Mouse (Mus musculus) lung, embryonic 16.5 days (tissue): Measurements from ENCODE around the gene Olfr635. TPM values are rescaled to one million over a fixed set of nuclear protein-coding genes. Genes with fewer than 3 reads are reported as not detected.
"Not testable (repeated sequence)": the region's sequence is repeated elsewhere in the genome, so short reads cannot be mapped to it uniquely, and the experiment has no call there.

Source experiments
- ATAC-seq: fragments of 200-750 bp; cut with Nextera tagmentation; 2 replicates; pipeline ENCODE4 v1.8.0; 2017; ENCODE audit warnings: low read depth, mild to moderate bottlenecking, moderate library complexity
- H3K27ac ChIP-seq: fragments of 300-500 bp; sonication (generic); 2 replicates; pipeline ENCODE4 v1.5.1; 2014; ENCODE audit warnings: mild to moderate bottlenecking, control low read depth, low read length
- H3K27me3 ChIP-seq: fragments of 300-500 bp; sonication (generic); 2 replicates; pipeline ENCODE4 v1.6.1; 2014; ENCODE audit warnings: low read depth, low read length, mixed read lengths; ENCODE audit not compliant: control insufficient read depth, insufficient read depth
- H3K36me3 ChIP-seq: fragments of 300-500 bp; sonication (generic); 2 replicates; pipeline ENCODE4 v1.6.1; 2014; ENCODE audit warnings: low read length; ENCODE audit not compliant: control insufficient read depth, insufficient read depth
- H3K4me1 ChIP-seq: fragments of 300-500 bp; sonication (generic); replicated peaks from 2 replicates; pipeline ENCODE4 v1.6.1; 2014; ENCODE audit warnings: low read length, mixed read lengths; ENCODE audit not compliant: control insufficient read depth, insufficient read depth
- H3K4me2 ChIP-seq: fragments of 300-500 bp; sonication (generic); 2 replicates; pipeline ENCODE4 v1.6.1; 2014; ENCODE audit warnings: low read depth, low read length, control low read depth
- H3K4me3 ChIP-seq: fragments of 300-500 bp; sonication (generic); 2 replicates; pipeline ENCODE4 v1.5.1; 2014; ENCODE audit warnings: mild to moderate bottlenecking, low read length, control low read depth
- H3K9ac ChIP-seq: fragments of 300-500 bp; sonication (generic); 2 replicates; pipeline ENCODE4 v1.6.1; 2014; ENCODE audit warnings: low read length, control low read depth
- H3K9me3 ChIP-seq: fragments of 300-500 bp; sonication (generic); 2 replicates; pipeline ENCODE4 v1.6.1; 2016; ENCODE audit warnings: low read length; ENCODE audit not compliant: control insufficient read depth
- WGBS: fragments of 180-500 bp; shearing (Covaris S2); extraction: QIAGEN DNeasy Blood & Tissue Kit; methylation state at CpG from one replicate; pipeline ENCODE4 v1.1.7; 2014; 5-methylcytosine and 5-hydroxymethylcytosine counted together
- polyA plus RNA-seq: library from polyadenylated mRNA; unstranded; fragments of >200 nt; fragmentation: Nextera tagmentation; extraction: Ambion mirVana; gene quantifications from 2 replicates; pipeline ENCODE4 v1.2.1, GENCODE M21; 2015

Olfr635 gene
- not detected in 2 replicates for polyA plus RNA-seq

GRCm38 (mm10) chr7:103970852-103971251 lies at the start of gene Olfr635:
Gene Olfr635, plus strand, starts transcription at chr7:103971152.
- H3K4me3 ChIP-seq, result no peak within 1 kb of the TSS
- no peak within 1 kb of the TSS for H3K9ac ChIP-seq
- no peaks in the 10 kb centered on the region for H3K36me3 ChIP-seq
- H3K27me3 ChIP-seq, result no peaks in the 10 kb centered on the region
- no peak within 1 kb of the TSS for H3K27ac ChIP-seq
- no peaks in the 10 kb centered on the region for H3K4me1 ChIP-seq
- no peak for ATAC-seq
- H3K9me3 ChIP-seq, result no peaks in the 10 kb centered on the region
- WGBS, result 59% methylated on average over 1 of the region's 1 CpGs
- H3K4me2 ChIP-seq, result no peak within 1 kb of the TSS

DNA sequence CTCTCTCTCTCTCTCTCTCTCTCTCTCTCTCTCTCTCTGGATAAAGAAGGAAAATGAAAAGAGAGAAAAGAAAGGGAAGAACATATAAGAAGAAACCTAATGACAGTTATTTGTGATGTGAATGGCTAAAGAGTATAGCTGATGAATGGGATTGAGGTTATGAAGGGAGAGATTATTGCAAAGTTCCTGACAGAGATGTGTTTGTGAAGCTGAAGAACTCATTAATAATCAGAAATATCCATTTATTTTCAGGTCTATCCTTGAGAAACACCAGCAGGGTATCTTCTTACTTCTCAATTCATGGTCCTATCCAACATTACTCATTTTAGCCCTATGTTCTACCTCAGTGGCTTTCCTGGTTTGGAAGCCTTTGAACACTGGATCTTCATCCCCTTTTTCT lies 42.4 kb upstream of the Olfr635 start, which contains the start of gene Olfr631:
Gene Olfr631 (plus strand): TSS at position 301 of the 400 bp plus-strand sequence.
- no peaks in the 10 kb centered on the region for H3K36me3 ChIP-seq
- H3K4me1 ChIP-seq, result no peaks in the 10 kb centered on the region
- no peak within 1 kb of the TSS for H3K4me3 ChIP-seq
- no peak within 1 kb of the TSS for H3K4me2 ChIP-seq
- no peak for ATAC-seq
- no peak within 1 kb of the TSS for H3K27ac ChIP-seq
- no peak within 1 kb of the TSS for H3K9ac ChIP-seq
- no peaks in the 10 kb centered on the region for H3K27me3 ChIP-seq
- no peaks in the 10 kb centered on the region for H3K9me3 ChIP-seq

DNA sequence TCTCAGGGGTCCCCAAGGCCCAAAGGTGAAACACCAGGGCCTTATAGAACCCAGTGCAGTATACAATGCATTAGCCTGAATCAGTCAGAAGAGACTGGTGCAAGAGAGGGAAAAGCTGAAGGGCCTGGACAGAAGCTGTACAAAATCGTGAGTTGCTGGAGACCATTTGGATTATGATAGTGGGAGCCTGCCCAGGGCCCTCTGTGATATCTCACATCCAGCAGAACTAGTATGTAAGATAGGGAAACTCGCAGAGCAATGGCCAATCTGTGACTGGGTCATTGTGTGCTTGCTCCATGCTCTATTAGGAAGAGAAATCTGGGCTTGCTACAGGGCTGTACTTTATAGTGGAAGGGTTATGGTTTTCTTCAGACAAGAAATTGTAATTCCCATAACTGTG lies 36.7 kb upstream of the Olfr635 start, which contains the start of gene Olfr632:
Gene Olfr632 (plus strand): TSS at position 84 of the 400 bp plus-strand sequence.
- H3K4me1 ChIP-seq, result no peaks in the 10 kb centered on the region
- H3K9ac ChIP-seq, result no peak within 1 kb of the TSS
- H3K36me3 ChIP-seq, result no peaks in the 10 kb centered on the region
- no peak within 1 kb of the TSS for H3K4me3 ChIP-seq
- no peaks in the 10 kb centered on the region for H3K27me3 ChIP-seq
- 62% methylated on average over 2 of the region's 2 CpGs for WGBS
- no peak for ATAC-seq
- no peaks in the 10 kb centered on the region for H3K9me3 ChIP-seq
- H3K4me2 ChIP-seq, result no peak within 1 kb of the TSS
- H3K27ac ChIP-seq, result no peak within 1 kb of the TSS

DNA sequence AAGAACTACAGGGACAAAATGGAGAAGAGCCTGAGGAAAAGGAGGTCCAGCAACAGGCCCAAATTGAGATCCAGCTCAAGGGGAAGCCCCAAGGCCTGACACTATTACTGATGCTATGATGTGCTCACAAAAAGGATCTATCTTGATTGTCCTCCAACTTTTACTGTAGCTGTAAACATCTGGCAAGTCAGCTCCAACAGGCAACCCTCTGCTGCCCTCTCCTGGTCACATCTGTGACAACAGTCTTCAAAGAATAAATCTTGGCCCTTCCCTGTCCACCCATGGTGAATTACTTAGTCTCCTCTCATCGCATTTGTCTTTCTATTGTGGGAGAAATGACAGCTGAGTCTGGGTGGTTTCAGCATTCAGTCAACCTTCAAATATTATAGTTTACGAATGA lies 28.2 kb upstream of the Olfr635 start:
- Histone ChIP-seq H3K9ac (no peak overlapping the region), H3K36me3 (no peaks in the 10 kb centered on the region), H3K27me3 (no peaks in the 10 kb centered on the region), H3K9me3 (no peaks in the 10 kb centered on the region), H3K27ac (no peak overlapping the region), H3K4me2 (no peak overlapping the region), H3K4me3 (no peak overlapping the region), H3K4me1 (no peaks in the 10 kb centered on the region)
- WGBS, result 29% methylated on average over 2 of the region's 2 CpGs
- ATAC-seq, result no peak

DNA sequence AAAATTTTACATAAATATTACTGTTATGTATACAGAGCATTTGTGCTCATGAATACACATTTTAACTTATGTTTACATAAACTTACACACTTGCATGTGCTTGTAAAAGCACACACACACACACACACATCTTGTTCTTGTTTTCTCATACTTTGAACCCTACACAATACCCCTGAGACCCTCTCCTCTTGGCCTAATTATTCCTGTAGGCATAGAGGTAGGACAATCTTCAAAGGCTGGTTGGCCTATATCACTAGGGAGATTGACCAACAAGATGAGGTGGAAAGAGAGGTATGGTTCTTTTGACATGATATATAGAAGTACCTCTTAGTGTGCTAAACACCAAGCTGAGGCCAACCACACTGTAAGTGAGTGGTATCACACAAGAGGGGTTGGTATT lies 26.8 kb upstream of the Olfr635 start, which contains the start of gene Olfr633:
Gene Olfr633 (plus strand): TSS at position 301 of the 400 bp plus-strand sequence.
- Histone ChIP-seq H3K4me2 (no peak within 1 kb of the TSS), H3K36me3 (no peaks in the 10 kb centered on the region), H3K27me3 (no peaks in the 10 kb centered on the region), H3K4me1 (no peaks in the 10 kb centered on the region), H3K27ac (no peak within 1 kb of the TSS), H3K9me3 (no peaks in the 10 kb centered on the region), H3K9ac (no peak within 1 kb of the TSS), H3K4me3 (no peak within 1 kb of the TSS)
- ATAC-seq, result no peak

DNA sequence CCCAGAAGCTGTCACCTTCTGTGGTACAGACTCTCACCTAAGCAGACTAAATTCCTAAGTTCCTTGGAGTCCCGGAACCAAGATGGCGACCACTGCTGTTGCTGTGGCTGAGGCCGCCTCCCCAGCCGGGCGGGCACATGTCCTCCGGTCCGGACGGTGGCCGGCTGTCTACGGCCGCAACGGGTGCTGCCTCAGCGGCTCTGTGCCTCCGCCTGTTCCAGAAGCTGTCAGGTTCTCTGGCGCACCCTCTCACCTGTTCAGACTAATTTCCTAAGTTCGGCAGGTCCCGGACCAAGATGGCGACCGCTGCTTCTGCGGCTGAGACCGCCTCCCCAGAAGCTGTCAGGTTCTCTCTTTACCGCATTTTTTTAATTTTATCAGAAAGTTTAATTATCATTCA lies 4.1 kb upstream of the Olfr635 start:
- not testable (repeated sequence) for H3K36me3 ChIP-seq, H3K27ac ChIP-seq, H3K4me1 ChIP-seq, ATAC-seq, H3K9ac ChIP-seq, H3K4me2 ChIP-seq, H3K9me3 ChIP-seq, H3K27me3 ChIP-seq, H3K4me3 ChIP-seq
- WGBS, result 92% methylated on average over 22 of the region's 22 CpGs

GRCm38 (mm10) chr7:103971782-103972181 lies 830 bp downstream of the Olfr635 start:
- WGBS, result 51% methylated on average over 1 of the region's 1 CpGs
- H3K27me3 ChIP-seq, result no peaks in the 10 kb centered on the region

GRCm38 (mm10) chr7:103998446-103998845 lies 27.5 kb downstream of the Olfr635 start, which contains the start of gene Olfr638:
Gene Olfr638, plus strand, starts transcription at chr7:103998746.
- Histone ChIP-seq H3K9ac (no peak within 1 kb of the TSS), H3K4me2 (no peak within 1 kb of the TSS), H3K27me3 (no peaks in the 10 kb centered on the region), H3K27ac (no peak within 1 kb of the TSS), H3K36me3 (no peaks in the 10 kb centered on the region), H3K9me3 (no peaks in the 10 kb centered on the region), H3K4me3 (no peak within 1 kb of the TSS), H3K4me1 (no peaks in the 10 kb centered on the region)
- no peak for ATAC-seq

More at GRCm38 (mm10) chr7:103971782-103972181, 830 bp downstream of the Olfr635 start:
- Histone ChIP-seq H3K4me1 (no peaks in the 10 kb centered on the region), H3K27ac (no peak overlapping the region), H3K9me3 (no peaks in the 10 kb centered on the region), H3K4me2 (no peak overlapping the region), H3K9ac (no peak overlapping the region), H3K4me3 (no peak overlapping the region), H3K36me3 (no peaks in the 10 kb centered on the region)
- no peak for ATAC-seq

DNA sequence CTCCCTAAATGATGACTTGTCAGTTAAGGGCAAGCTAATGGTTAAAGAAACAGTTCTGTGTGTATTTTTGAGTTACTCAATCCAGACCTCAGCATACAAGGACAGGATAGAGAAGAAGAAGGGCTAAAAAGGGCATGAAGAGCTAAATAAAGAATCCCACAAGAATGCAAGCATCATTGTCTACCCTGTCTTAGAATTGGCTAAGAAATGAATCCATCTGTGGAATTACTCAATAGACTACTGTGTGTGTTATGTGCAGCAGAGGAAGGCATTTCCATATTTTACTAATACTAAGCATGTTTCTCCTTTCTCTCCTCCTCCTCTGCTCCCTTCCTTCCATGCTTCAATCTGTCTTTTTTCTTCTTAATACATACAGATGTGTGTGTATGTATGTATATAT lies 28.2 kb downstream of the Olfr635 start:
- Histone ChIP-seq H3K27ac (no peak overlapping the region), H3K27me3 (no peaks in the 10 kb centered on the region), H3K4me3 (no peak overlapping the region), H3K9ac (no peak overlapping the region), H3K4me1 (no peaks in the 10 kb centered on the region), H3K36me3 (no peaks in the 10 kb centered on the region), H3K4me2 (no peak overlapping the region), H3K9me3 (no peaks in the 10 kb centered on the region)
- ATAC-seq, result no peak

DNA sequence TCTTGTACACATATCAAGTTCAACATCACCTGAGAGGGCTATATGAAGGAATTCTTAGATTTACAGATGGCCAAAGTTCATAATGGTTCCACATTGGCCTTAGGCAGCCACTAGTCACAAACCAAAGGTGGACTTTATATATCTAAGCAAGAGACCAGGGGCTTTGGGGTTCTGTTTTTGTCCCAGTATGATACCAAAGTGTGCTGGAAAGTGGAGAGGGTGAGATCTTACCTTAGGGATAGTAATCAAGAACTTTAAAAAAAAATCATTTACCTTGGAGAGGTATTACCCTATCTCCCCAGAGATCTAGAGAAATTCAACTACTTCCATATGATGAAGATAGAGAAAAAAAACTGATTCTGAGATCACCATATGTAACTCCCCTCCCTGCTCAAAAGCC lies 46.3 kb downstream of the Olfr635 start, which contains the start of gene Olfr639:
Gene Olfr639 (minus strand): TSS at position 101 of the 400 bp plus-strand sequence.
- Histone ChIP-seq H3K4me2 (no peak within 1 kb of the TSS), H3K9me3 (no peaks in the 10 kb centered on the region), H3K36me3 (no peaks in the 10 kb centered on the region), H3K27ac (no peak within 1 kb of the TSS), H3K4me1 (no peaks in the 10 kb centered on the region), H3K4me3 (no peak within 1 kb of the TSS), H3K9ac (no peak within 1 kb of the TSS), H3K27me3 (no peaks in the 10 kb centered on the region)
- no peak for ATAC-seq
